Mouse (Mus musculus) G1E-ER4 (cell line): ENCODE measurements around the gene Zfp111. TPM values are rescaled to one million over a fixed set of nuclear protein-coding genes. Genes with fewer than 3 reads are reported as not detected.

Experiments used
- GATA1 ChIP-seq: IDR thresholded peaks from one replicate; pipeline ENCODE4 v1.8.0; 2012; ENCODE audit warnings: low read length, inconsistent platforms
- polyA plus RNA-seq: library from polyadenylated mRNA; stranded (reverse); fragments of >175 nt; gene quantifications from 2 replicates; pipeline ENCODE4 v1.2.3, GENCODE M21; 2012

Zfp111 gene
- polyA plus RNA-seq, 1 experiment, result 0.37 TPM

- no peak for TF ChIP-seq GATA1
These were observed 22.2 kb downstream of the Zfp111 start for GRCm38 (mm10) chr7:24188901-24189570.

GRCm38 (mm10) chr7:24187611-24188010 is 23.6 kb downstream of the Zfp111 start:
- no peak for TF ChIP-seq GATA1

- no peak for TF ChIP-seq GATA1
These were observed 35.9 kb downstream of the Zfp111 start for GRCm38 (mm10) chr7:24175337-24175711.

GRCm38 (mm10) chr7:24174618-24175336 is 36.5 kb downstream of the Zfp111 start, which contains the start of gene Zfp114:
Gene Zfp114, plus strand, starts transcription at chr7:24175060.
- no peak for TF ChIP-seq GATA1

GRCm38 (mm10) chr7:24172191-24172590 is 39.1 kb downstream of the Zfp111 start:
- no peak for TF ChIP-seq GATA1

- no peak for TF ChIP-seq GATA1
These were observed 58.0 kb downstream of the Zfp111 start for GRCm38 (mm10) chr7:24153272-24153671.

Other genes starting within 250 kb of the Zfp111 start
- not detected in 2 replicates for gene Vmn1r181, start 236.8 kb downstream of the Zfp111 start, polyA plus RNA-seq
- gene V1rd19, start 209.8 kb downstream of the Zfp111 start, polyA plus RNA-seq, result not detected in 2 replicates
- gene Vmn1r183, start 158.2 kb downstream of the Zfp111 start, polyA plus RNA-seq, result not detected in 2 replicates
- 12.0 and 14.5 TPM in 2 replicates for gene Zfp180, start 129.5 kb downstream of the Zfp111 start, polyA plus RNA-seq
- gene Zfp112, start 99.1 kb downstream of the Zfp111 start, polyA plus RNA-seq, result 0.05 TPM in 2 replicates
- gene Zfp235, start 77.3 kb downstream of the Zfp111 start, polyA plus RNA-seq, result 3.2 and 3.6 TPM in 2 replicates
- not detected in 2 replicates for gene Zfp114, start 36.4 kb downstream of the Zfp111 start, polyA plus RNA-seq
- gene Zfp109, start 26.1 kb upstream of the Zfp111 start, polyA plus RNA-seq, result 0.31 and 0.56 TPM in 2 replicates
- 0.08 and 0.09 TPM in 2 replicates for gene Zfp108, start 43.4 kb upstream of the Zfp111 start, polyA plus RNA-seq
- 2.0 and 2.2 TPM in 2 replicates for gene Zfp93, start 59.0 kb upstream of the Zfp111 start, polyA plus RNA-seq
- 7.2 and 9.2 TPM in 2 replicates for gene Zfp61, start 89.8 kb upstream of the Zfp111 start, polyA plus RNA-seq
- 5.0 and 5.9 TPM in 2 replicates for gene Zfp94, start 105.2 kb upstream of the Zfp111 start, polyA plus RNA-seq
- not detected in 2 replicates for gene Tescl, start 122.5 kb upstream of the Zfp111 start, polyA plus RNA-seq
- gene Lypd5, start 137.8 kb upstream of the Zfp111 start, polyA plus RNA-seq, result not detected in 2 replicates
- 72.1 and 73.9 TPM in 2 replicates for gene Kcnn4, start 158.8 kb upstream of the Zfp111 start, polyA plus RNA-seq
- 68.9 and 82.0 TPM in 2 replicates for gene Smg9, start 188.2 kb upstream of the Zfp111 start, polyA plus RNA-seq
- gene Irgc1, start 240.9 kb upstream of the Zfp111 start, polyA plus RNA-seq, result 0.06 and 0.15 TPM in 2 replicates